Mouse (Mus musculus): Measurements from ENCODE around the gene Gm17428. TPM values are rescaled to one million over a fixed set of nuclear protein-coding genes. Genes with fewer than 3 reads are reported as not detected.
A peak's percentile ranks its signal among the peaks of the same experiment; 100 is the strongest.
"Not testable (repeated sequence)": the region's sequence is repeated elsewhere in the genome, so short reads cannot be mapped to it uniquely, and the experiment has no call there.

The Gm17428 gene
- polyA plus RNA-seq, 1 experiment: not detected

GRCm38 (mm10) chr14:54938431-54939219 lies 38.1 kb upstream of the Gm17428 start:
- Histone ChIP-seq H3K4me1 (ENCODE audit: control insufficient read depth, insufficient read depth, low read length) (no peaks in the 10 kb centered on the region), H3K4me3 (ENCODE audit: insufficient read depth, low read length) (no peak overlapping the region), H3K27ac (ENCODE audit: insufficient read depth, low read length) (no peak overlapping the region)
- TF ChIP-seq CTCF (IDR thresholded peaks at IDR 0.05; ENCODE audit: extremely low read depth, insufficient read depth, low read length): no peak
- TF ChIP-seq POLR2A (IDR thresholded peaks at IDR 0.05; ENCODE audit: extremely low read depth, insufficient read depth, low read length): no peak

- Histone ChIP-seq H3K4me3 (ENCODE audit: insufficient read depth, low read length) (no peak overlapping the region), H3K27ac (ENCODE audit: insufficient read depth, low read length) (no peak overlapping the region), H3K4me1 (ENCODE audit: control insufficient read depth, insufficient read depth, low read length) (no peaks in the 10 kb centered on the region)
- peak; percentile 79 for TF ChIP-seq CTCF (IDR thresholded peaks at IDR 0.05; ENCODE audit: extremely low read depth, insufficient read depth, low read length)
- no peak for TF ChIP-seq POLR2A (IDR thresholded peaks at IDR 0.05; ENCODE audit: extremely low read depth, insufficient read depth, low read length)
Measured at GRCm38 (mm10) chr14:54939434-54940175, 37.1 kb upstream of the Gm17428 start.

GRCm38 (mm10) chr14:54940176-54940530 lies 36.6 kb upstream of the Gm17428 start:
- TF ChIP-seq CTCF (IDR thresholded peaks at IDR 0.05; ENCODE audit: extremely low read depth, insufficient read depth, low read length): no peak
- TF ChIP-seq POLR2A (IDR thresholded peaks at IDR 0.05; ENCODE audit: extremely low read depth, insufficient read depth, low read length): no peak
- Histone ChIP-seq H3K4me1 (ENCODE audit: control insufficient read depth, insufficient read depth, low read length) (no peaks in the 10 kb centered on the region), H3K27ac (ENCODE audit: insufficient read depth, low read length) (no peak overlapping the region), H3K4me3 (ENCODE audit: insufficient read depth, low read length) (no peak overlapping the region)

GRCm38 (mm10) chr14:54941024-54941978 lies 35.4 kb upstream of the Gm17428 start:
- no peak overlapping the region for H3K27ac ChIP-seq (ENCODE audit: insufficient read depth, low read length)
- H3K4me1 ChIP-seq (ENCODE audit: control insufficient read depth, insufficient read depth, low read length): no peaks in the 10 kb centered on the region
- no peak overlapping the region for H3K4me3 ChIP-seq (ENCODE audit: insufficient read depth, low read length)
- no peak for TF ChIP-seq POLR2A (IDR thresholded peaks at IDR 0.05; ENCODE audit: extremely low read depth, insufficient read depth, low read length)

GRCm38 (mm10) chr14:54942479-54942878 lies 34.3 kb upstream of the Gm17428 start:
- Histone ChIP-seq H3K4me1 (ENCODE audit: control insufficient read depth, insufficient read depth, low read length) (no peaks in the 10 kb centered on the region), H3K27ac (ENCODE audit: insufficient read depth, low read length) (no peak overlapping the region), H3K4me3 (ENCODE audit: insufficient read depth, low read length) (no peak overlapping the region)
- TF ChIP-seq POLR2A (IDR thresholded peaks at IDR 0.05; ENCODE audit: extremely low read depth, insufficient read depth, low read length) (no peak), CTCF (IDR thresholded peaks at IDR 0.05; ENCODE audit: extremely low read depth, insufficient read depth, low read length) (no peak)

GRCm38 (mm10) chr14:54943971-54944370 lies 32.8 kb upstream of the Gm17428 start:
- no peak overlapping the region for H3K27ac ChIP-seq (ENCODE audit: insufficient read depth, low read length)
- TF ChIP-seq CTCF (IDR thresholded peaks at IDR 0.05; ENCODE audit: extremely low read depth, insufficient read depth, low read length) (no peak), POLR2A (IDR thresholded peaks at IDR 0.05; ENCODE audit: extremely low read depth, insufficient read depth, low read length) (no peak)
- no peaks in the 10 kb centered on the region for H3K4me1 ChIP-seq (ENCODE audit: control insufficient read depth, insufficient read depth, low read length)
- H3K4me3 ChIP-seq (ENCODE audit: insufficient read depth, low read length): no peak overlapping the region

GRCm38 (mm10) chr14:54944939-54945338 lies 31.8 kb upstream of the Gm17428 start:
- no peak for TF ChIP-seq CTCF (IDR thresholded peaks at IDR 0.05; ENCODE audit: extremely low read depth, insufficient read depth, low read length)
- no peak for TF ChIP-seq POLR2A (IDR thresholded peaks at IDR 0.05; ENCODE audit: extremely low read depth, insufficient read depth, low read length)
- Histone ChIP-seq H3K4me1 (ENCODE audit: control insufficient read depth, insufficient read depth, low read length) (no peaks in the 10 kb centered on the region), H3K27ac (ENCODE audit: insufficient read depth, low read length) (no peak overlapping the region), H3K4me3 (ENCODE audit: insufficient read depth, low read length) (no peak overlapping the region)

- no peak overlapping the region for H3K27ac ChIP-seq (ENCODE audit: insufficient read depth, low read length)
- no peaks in the 10 kb centered on the region for H3K4me1 ChIP-seq (ENCODE audit: control insufficient read depth, insufficient read depth, low read length)
- no peak overlapping the region for H3K4me3 ChIP-seq (ENCODE audit: insufficient read depth, low read length)
- TF ChIP-seq POLR2A (IDR thresholded peaks at IDR 0.05; ENCODE audit: extremely low read depth, insufficient read depth, low read length): no peak
- no peak for TF ChIP-seq CTCF (IDR thresholded peaks at IDR 0.05; ENCODE audit: extremely low read depth, insufficient read depth, low read length)
Measured at GRCm38 (mm10) chr14:54945975-54946704, 30.6 kb upstream of the Gm17428 start.

GRCm38 (mm10) chr14:54947008-54947407 lies 29.7 kb upstream of the Gm17428 start:
- not testable (repeated sequence) for H3K4me3 ChIP-seq (ENCODE audit: insufficient read depth, low read length); H3K27ac ChIP-seq (ENCODE audit: insufficient read depth, low read length); H3K4me1 ChIP-seq (ENCODE audit: control insufficient read depth, insufficient read depth, low read length)

All from cortical plate, adult 2 months (tissue).